Mouse (Mus musculus): ENCODE data around the gene Cabp1.
"Not testable (repeated sequence)": the region's sequence is repeated elsewhere in the genome, so short reads cannot be mapped to it uniquely, and the experiment has no call there.

The Cabp1 gene

DNA sequence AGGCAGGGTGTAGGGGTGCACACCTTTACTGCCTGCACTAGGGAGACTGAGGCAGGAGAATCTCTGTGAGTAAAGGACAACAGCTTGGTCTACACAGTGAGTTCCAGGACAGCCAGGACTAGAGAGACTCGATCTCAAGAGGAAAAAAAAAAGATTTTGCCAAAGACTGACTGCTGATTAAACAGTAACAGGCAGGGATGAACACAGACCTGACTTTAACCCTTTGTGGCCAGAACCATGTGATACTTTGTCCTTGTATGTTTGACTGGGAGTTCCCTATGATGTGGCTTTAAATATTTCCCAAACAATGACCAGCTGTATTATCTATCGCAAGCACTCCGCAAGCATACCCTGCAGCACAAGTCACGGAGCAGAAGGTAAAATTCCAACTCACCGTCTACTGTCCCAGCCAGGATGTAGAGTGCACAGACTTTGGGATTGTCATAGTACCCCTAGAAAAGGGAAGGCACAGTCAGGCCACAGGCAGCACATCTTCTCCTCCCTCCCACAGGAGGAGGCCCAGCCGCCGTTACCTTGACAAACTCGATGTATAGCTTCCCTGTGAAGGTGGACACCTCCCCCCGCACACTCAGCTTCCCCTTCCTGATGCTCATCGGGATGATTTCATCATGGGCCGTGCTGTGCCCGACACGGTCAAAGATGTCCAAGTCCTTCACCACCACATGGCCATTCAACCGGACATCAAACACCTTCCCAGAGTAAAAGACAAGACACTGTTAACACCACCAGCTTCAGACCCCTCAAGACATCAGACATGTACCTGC lies 44.3 kb downstream of the Cabp1 start:
- no peak for DNase-seq

DNA sequence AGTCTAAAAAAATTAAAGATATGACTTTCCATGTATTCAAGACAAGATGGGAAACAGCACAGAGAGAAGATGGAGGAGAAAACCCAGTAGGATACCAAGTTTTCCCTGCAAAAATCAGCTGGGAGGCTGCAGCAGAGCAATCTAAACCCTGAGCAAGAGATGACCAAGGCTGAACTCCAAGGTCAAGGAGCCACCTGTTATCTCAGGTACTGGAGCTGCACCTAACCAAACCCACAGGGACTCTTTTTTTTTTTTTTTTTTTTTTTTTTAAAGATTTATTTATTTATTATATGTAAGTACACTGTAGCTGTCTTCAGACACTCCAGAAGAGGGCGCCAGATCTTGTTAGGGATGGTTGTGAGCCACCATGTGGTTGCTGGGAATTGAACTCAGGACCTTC lies 45.3 kb downstream of the Cabp1 start:
- not testable (repeated sequence) for DNase-seq

GRCm38 (mm10) chr5:115148378-115148777 lies 45.8 kb downstream of the Cabp1 start:
- no peak for DNase-seq

- DNase-seq = no peak
These were observed 46.8 kb downstream of the Cabp1 start for GRCm38 (mm10) chr5:115147388-115147787.

DNA sequence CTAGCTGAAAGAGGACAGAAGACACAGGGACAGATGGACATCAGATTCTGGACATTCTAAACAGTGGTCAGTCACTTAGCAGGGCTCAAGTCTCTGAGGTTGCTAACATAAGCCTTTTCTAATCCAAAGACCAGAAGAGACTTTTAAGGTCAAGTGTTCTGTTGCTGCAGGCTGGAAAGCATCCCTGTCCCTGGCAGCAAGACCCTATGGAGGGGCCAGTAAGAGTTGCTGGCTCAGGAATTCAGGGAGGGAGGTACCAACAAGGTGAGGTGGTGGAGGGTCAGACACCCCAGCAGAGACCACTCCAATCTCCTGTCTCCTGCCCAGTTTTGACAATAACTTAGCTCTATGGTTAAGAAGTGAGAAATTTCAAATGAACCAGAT lies 47.4 kb downstream of the Cabp1 start:
- no peak for DNase-seq

DNA sequence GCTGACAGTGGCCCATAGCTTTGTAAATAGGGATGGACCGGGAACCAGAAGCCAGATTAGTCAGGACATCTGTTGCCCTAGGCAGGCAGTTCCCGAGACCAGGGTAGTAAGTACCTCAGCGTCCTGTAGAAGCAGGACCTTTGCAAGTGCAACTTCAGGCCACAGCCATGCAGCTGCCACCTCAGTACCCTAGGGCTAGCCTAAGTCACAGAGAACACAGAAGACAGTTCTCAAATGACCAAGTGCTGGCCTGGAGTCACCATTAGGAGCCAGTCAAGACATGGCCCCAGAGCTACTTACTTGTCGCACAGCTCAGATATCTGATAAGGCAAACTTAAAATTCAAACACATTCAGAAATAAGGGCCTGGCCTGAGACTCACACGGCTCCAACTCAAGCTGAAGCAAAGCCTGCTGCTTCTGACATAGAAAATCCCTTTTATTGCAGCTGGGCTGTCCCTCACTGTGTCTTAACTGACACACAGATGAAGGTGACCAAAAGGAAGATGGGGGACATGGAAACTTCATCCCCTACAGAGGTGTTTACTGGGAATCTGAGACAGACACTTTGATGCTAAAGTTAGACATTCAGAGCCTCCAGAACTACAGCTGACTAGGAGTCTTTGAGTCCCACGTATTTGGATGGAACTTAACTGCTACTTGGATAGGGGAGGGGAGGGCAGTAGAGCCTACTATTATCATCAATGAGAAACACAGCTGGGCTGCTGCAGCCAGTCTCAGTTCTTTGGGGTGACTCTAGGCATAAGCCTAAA lies 48.0 kb downstream of the Cabp1 start:
- DNase-seq = no peak

- no peak for DNase-seq
These were observed 48.8 kb downstream of the Cabp1 start for GRCm38 (mm10) chr5:115145253-115145968.

DNA sequence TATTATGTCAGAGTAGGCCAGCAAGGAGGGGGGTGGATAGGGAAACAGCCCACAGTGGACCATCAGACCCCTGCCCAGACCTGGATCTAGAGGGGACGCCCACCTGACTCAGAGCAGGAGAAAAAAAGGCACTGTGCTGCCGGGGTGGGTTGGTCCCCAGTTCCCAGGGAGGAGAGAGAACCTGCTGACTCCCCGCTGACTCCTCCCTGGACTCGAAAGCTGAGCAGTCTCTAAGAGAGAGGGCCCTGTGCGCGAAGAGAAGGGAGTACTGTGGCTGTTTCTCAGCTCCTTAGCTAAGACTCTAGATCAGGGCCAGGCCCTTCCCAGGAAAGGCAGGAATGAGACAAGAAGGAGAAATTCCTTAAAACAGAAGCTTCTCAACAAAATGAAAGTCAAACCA lies 49.7 kb downstream of the Cabp1 start:
- no peak for DNase-seq

- DNase-seq = no peak
These were observed 50.6 kb downstream of the Cabp1 start for GRCm38 (mm10) chr5:115143552-115143951.

- no peak for DNase-seq
These were observed 51.9 kb downstream of the Cabp1 start for GRCm38 (mm10) chr5:115142166-115142697.

GRCm38 (mm10) chr5:115140726-115141125 lies 53.5 kb downstream of the Cabp1 start:
- no peak for DNase-seq

DNA sequence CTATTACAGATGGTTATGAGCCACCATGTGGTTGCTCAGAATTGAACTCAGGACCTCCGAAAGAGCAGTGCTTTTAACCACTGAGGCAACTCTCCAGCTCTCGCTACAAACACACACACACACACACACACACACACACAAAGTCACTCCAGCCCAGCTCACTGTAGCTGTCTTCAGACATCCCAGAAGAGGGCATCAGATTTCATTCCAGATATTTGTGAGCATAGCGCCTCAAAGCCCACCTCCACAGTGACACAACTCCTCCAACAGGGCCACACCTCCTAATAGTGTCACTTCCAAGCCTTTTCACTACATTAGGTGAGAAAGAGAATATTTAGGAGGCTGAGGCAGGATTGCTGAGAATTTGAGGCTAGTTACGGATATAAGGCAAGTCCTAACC lies 55.1 kb downstream of the Cabp1 start:
- DNase-seq = no peak

DNA sequence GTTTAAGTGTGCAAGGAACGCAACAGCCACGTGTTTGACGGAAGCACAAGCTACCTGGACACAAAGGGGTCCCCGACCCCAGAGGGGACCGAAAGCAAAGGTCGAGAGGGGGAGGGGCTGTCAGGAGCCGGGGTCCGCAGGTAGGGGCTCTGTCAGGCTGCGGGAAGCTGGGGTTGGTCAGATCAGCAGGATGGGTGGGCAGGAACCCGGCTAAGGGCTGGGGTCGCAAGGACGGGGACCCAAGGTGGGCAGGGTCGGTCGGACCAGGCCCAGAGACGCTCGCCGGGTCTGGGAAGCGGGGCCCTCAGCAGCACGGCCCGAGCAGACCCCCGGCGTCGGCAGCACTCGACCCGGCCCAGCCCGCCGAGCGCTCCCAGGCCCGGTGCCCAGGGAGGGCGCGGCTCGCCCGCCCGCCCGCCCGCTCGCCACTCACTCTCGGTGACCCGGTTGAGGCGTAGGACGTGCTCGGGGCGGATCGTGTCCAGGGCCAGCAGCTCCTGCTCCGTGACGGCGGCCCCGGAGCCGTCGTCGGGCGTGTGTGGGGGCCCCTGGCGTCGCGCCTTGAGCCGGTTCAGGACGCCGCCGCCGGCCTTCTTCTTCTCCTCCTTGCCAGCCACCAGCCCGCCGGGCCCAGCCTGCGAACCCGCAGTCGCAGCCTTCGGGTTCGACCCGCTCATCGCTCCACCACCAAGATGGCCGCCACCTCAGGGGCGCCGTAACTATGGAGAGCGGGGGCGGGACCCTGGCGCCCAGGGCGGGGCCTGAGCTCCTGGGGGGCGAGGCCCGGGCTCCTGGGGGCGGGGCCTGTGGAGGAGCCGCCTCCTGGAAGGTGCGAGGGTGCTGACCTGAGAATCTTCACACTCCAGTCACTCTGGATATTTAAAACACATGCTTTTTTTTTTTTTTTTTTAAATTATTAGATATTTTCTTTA lies 59.7 kb downstream of the Cabp1 start, which contains the start of gene Unc119b:
Unc119b (minus strand) TSS at position 742 of the 932 bp plus-strand sequence.
- peak; percentile 94 for DNase-seq

- no peak for DNase-seq
These were observed 60.7 kb downstream of the Cabp1 start for GRCm38 (mm10) chr5:115133358-115134066.

GRCm38 (mm10) chr5:115132465-115132864 lies 61.7 kb downstream of the Cabp1 start:
- DNase-seq = peak; percentile 34

DNA sequence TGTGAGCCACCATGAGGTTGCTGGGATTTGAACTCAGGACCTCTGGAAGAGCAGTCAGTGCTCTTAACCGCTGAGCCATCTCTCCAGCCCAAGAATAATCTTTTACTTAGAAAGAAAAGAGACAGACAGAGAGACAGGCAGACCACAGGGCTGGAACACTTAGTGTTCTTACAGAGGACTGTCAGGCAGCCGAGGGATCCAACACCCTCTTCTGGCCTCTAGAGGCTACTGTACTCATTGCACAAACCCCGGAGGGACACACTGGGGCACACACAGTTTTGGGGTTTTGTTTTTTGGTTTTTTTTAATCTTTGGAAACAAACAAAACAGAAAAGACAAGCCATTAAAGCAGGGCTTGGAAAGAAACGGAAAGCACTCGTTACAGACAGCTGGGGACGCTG lies 64.9 kb downstream of the Cabp1 start:
- DNase-seq = no peak

- DNase-seq = no peak
These were observed 66.6 kb downstream of the Cabp1 start for GRCm38 (mm10) chr5:115127421-115128179.

DNA sequence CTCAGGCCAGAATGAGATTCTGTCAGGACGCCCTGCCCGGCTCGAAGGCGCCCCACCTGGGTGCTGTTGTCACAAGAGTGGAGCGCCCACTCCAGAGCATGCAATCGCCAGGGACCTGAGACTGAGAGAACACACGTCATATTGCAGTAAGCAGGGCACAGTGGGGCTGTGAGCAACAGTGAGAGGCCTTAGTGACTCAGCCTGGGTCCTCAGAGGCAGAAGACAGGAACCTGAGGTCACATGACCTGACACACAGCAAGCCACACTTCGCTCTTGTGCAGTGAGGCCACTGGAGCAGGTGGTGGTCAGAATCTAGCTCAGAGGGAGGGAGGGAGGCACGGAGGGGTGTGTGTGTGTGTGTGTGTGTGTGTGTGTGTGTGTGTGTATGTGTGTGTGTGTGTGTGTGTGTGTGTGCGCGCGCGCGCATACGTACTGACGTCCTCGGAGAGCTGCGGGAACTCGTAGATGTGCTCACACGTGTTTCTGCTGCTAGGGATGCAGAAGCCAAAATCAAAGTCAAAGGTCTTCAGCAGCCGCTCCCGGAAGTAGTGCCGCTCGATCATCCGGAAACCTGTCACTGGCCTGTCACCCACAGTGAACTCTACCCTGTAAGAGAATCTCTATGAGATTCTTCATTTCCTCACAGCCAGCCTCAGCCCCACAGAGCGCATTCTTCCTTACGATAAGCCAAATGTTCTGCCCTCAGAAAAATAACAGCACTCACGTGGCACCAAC lies 67.4 kb downstream of the Cabp1 start:
- no peak for DNase-seq

DNA sequence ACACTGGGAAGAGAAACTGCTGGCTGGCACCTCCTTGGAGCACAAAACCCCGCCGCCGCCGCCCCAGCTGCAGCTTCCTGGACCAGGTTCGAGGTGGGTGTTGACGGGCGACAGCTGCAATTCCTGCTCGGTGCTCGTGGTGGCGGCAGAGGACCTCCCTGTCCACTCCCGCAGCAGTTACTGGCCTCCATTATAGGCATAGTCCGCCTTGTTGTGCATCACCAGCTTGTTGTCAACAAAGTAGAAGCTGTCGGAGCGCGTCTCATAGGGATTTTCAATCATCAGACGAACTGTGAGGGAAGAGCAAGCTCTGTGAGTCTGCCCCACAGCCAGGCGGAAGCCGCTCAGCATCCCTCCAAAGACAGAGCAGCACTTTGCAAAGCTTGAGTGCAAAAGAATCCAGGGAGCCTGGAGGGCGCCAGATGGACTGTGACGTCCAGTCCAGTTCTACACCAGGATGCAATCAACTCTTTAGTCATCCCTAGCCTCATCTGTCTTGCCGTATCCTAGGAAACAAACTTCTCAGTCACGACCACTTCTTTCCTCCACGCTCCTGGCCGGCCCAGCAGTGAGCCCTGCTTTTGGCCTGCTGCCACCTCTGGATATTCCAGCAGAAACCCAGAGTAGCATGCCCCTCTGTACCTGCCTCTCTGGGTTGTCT lies 68.8 kb downstream of the Cabp1 start:
- DNase-seq = peak; percentile 90

All from thymus, postnatal 14 days (tissue).